Mouse (Mus musculus): ENCODE measurements at regions not wholly inside any gene's neighbourhood (a gene's known extent, or its start where the extent isn't known, plus 50 kb on each side); places are given as distances from the start of the nearest gene placed in this dataset.

DNA sequence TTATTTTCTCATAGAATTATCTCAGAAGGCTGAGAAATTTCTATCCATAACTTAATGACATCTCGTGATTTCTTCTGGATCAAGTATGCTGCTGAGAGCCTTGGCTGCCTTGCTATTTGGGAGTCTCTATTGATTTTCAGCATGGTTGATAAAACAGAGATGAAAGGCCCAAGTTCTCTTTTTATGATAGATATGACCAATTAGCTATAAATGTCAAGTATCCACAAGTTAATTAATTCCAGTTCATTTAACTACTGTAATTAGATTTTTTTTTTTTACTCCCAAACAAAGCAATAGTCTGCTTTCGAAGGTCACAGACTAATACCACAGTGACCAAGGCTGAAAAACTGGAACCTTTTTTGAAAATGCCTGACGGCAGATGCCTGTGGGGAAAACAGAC is 59.5 kb upstream of the Snrpb2 start:
- Histone ChIP-seq H3K4me1 (ENCODE audit: control insufficient read depth, insufficient read depth, low read length) (no peaks in the 10 kb centered on the region), H3K4me3 (replicated peaks; ENCODE audit: low read length) (no peak overlapping the region), H3K9me3 (ENCODE audit: control insufficient read depth, low read length) (no peaks in the 10 kb centered on the region), H3K4me2 (replicated peaks; ENCODE audit: low read depth, low read length, severe bottlenecking) (no peak overlapping the region), H3K27ac (replicated peaks; ENCODE audit: low read depth, low read length) (no peak overlapping the region), H3K9ac (ENCODE audit: low read depth, low read length, severe bottlenecking) (no peak overlapping the region), H3K36me3 (ENCODE audit: control insufficient read depth, insufficient read depth, low read length) (no peaks in the 10 kb centered on the region), H3K27me3 (ENCODE audit: control insufficient read depth, insufficient read depth, low read length) (no peaks in the 10 kb centered on the region)
- no peak for TF ChIP-seq POLR2A (IDR thresholded peaks at IDR 0.05; ENCODE audit: borderline replicate concordance, extremely low read depth, insufficient read depth, insufficient read length)
- no peak for ATAC-seq (ENCODE audit: low FRiP score, low read depth)
- 73% methylated on average over 3 of the region's 3 CpGs for WGBS
- no peak for DNase-seq (ENCODE audit: low spot score)

DNA sequence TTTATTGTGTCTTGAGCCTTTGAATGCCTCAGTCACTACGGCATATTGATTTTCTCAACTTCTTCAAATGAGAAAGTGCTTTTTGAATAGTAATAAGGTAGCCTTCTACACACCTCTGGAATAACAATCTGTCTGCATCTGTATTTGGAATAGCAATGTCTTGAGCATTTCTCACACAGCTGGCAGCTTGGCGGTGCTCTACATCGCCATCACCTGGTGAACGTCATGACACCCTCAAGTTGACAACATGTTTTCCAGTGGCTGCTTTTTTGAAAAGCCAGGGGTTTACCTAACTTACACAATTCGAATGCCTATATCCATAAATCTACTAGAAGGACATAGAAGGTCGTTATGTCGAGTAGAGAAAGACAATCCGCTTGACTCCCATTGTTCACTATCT is 51.5 kb upstream of the Snrpb2 start:
- H3K9me3 ChIP-seq (ENCODE audit: control insufficient read depth, low read length): no peaks in the 10 kb centered on the region
- DNase-seq (ENCODE audit: low spot score) (no peak), ATAC-seq (ENCODE audit: low FRiP score, low read depth) (no peak)
- no peaks in the 10 kb centered on the region for H3K36me3 ChIP-seq (ENCODE audit: control insufficient read depth, insufficient read depth, low read length)
- no peak overlapping the region for H3K4me2 ChIP-seq (replicated peaks; ENCODE audit: low read depth, low read length, severe bottlenecking)
- H3K27me3 ChIP-seq (ENCODE audit: control insufficient read depth, insufficient read depth, low read length): no peaks in the 10 kb centered on the region
- TF ChIP-seq POLR2A (IDR thresholded peaks at IDR 0.05; ENCODE audit: borderline replicate concordance, extremely low read depth, insufficient read depth, insufficient read length): no peak
- H3K4me1 ChIP-seq (ENCODE audit: control insufficient read depth, insufficient read depth, low read length): no peaks in the 10 kb centered on the region
- WGBS: 61% methylated on average over 8 of the region's 8 CpGs
- H3K27ac ChIP-seq (replicated peaks; ENCODE audit: low read depth, low read length): no peak overlapping the region
- no peak overlapping the region for H3K4me3 ChIP-seq (replicated peaks; ENCODE audit: low read length)
- no peak overlapping the region for H3K9ac ChIP-seq (ENCODE audit: low read depth, low read length, severe bottlenecking)

Data from limb, embryonic 14.5 days (tissue).